Mouse (Mus musculus): ENCODE data around the gene Unc79. TPM values are rescaled to one million over a fixed set of nuclear protein-coding genes. Genes with fewer than 3 reads are reported as not detected.

Unc79 gene
- under 1 TPM; 0.23 to 0.65 TPM for polyA plus RNA-seq (2017; shearing (Covaris generic))

GRCm38 (mm10) chr12:102948778-102949394 lies at the start of gene Unc79:
Gene Unc79, plus strand, starts transcription at chr12:102948859.

GRCm38 (mm10) chr12:102899091-102899490 lies 49.6 kb upstream of the Unc79 start, which contains the start of gene Cox8c:
Gene Cox8c, plus strand, starts transcription at chr12:102899316.

Other genes with a start within 250 kb of the Unc79 start
- 10 to 100 TPM; 44.8 to 73.3 TPM for gene Itpk1, start 243.9 kb upstream of the Unc79 start, polyA plus RNA-seq (2017; shearing (Covaris generic))
- 1 to 10 TPM; 4.0 to 9.9 TPM for gene Moap1, start 205.2 kb upstream of the Unc79 start, polyA plus RNA-seq (2017; shearing (Covaris generic))
- 10 to 100 TPM; 21.9 to 23.6 TPM for gene Tmem251, start 205.1 kb upstream of the Unc79 start, polyA plus RNA-seq (2017; shearing (Covaris generic))
- gene Gm28051, start 191.1 kb upstream of the Unc79 start, polyA plus RNA-seq (2017; shearing (Covaris generic)), result not detected
- gene Gon7, start 191.1 kb upstream of the Unc79 start, polyA plus RNA-seq (2017; shearing (Covaris generic)), result 10 to 100 TPM; 19.2 to 25.1 TPM
- gene Ubr7, start 190.9 kb upstream of the Unc79 start, polyA plus RNA-seq (2017; shearing (Covaris generic)), result 10 to 100 TPM; 29.2 TPM
- 1 to 10 TPM; 6.9 to 8.3 TPM for gene Gm20604, start 190.2 kb upstream of the Unc79 start, polyA plus RNA-seq (2017; shearing (Covaris generic))
- gene Btbd7, start 70.4 kb upstream of the Unc79 start, polyA plus RNA-seq (2017; shearing (Covaris generic)), result 10 to 100 TPM; 14.1 to 15.2 TPM
- gene Cox8c, start 49.5 kb upstream of the Unc79 start, polyA plus RNA-seq (2017; shearing (Covaris generic)), result not detected